ENCODE assay signal across 8 mouse cellular contexts in the genomic region with DNA sequence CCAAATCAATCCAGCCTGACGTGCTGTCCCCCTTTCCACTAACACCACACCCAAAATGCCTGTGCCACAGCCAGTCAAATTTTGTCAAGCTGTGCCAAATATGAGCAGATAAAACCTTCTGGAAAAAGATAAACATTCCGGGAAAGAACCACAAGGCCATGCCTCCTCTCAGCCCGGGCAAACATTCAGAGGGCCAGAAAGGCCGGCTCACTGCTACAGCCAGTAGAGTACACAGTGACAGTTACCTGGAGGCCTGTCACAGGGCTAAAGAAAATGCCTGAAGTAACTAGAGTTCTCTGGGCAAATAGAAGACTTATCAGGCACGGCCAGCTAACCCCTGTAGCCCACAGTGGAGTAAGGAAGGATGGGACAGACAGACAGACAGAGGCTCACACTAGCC. TPM values are rescaled to one million over a fixed set of nuclear protein-coding genes. Genes with fewer than 3 reads are reported as not detected.
DNase-seq lines count a peak whose midpoint lies in the region; ATAC-seq and TF ChIP-seq lines count a peak whose summit lies in the region.

No protein-coding gene starts in this region.

- no peaks in the 10 kb centered on the region for H3K27me3 ChIP-seq in hindbrain, embryonic 15.5 days
- H3K27me3 ChIP-seq in hindbrain, embryonic 12.5 days, result no peaks in the 10 kb centered on the region
- no peaks in the 10 kb centered on the region for H3K27me3 ChIP-seq in hindbrain, postnatal 0 days (ENCODE audit: insufficient read depth, low read length)
- H3K27me3 ChIP-seq in forebrain, embryonic 14.5 days (replicated peaks; ENCODE audit: control insufficient read depth, insufficient read depth, low read length), result no peaks in the 10 kb centered on the region

- no peak for TF ChIP-seq CTCF in hindbrain, postnatal 0 days (IDR thresholded peaks at IDR 0.05; ENCODE audit: low read depth)

- intact Hi-C loops in gastrocnemius, postnatal 36 days (cut with DNase I), result loop anchor here (5.0 kb wide), 2 partner anchors 43 to 73 kb away; no protein-coding TSS in a partner anchor

- H3K36me3 ChIP-seq in hindbrain, embryonic 15.5 days, result no peaks in the 10 kb centered on the region
- no peaks in the 10 kb centered on the region for H3K36me3 ChIP-seq in hindbrain, embryonic 12.5 days
- H3K36me3 ChIP-seq in hindbrain, postnatal 0 days (ENCODE audit: insufficient read depth, low read length), result no peaks in the 10 kb centered on the region
- no peaks in the 10 kb centered on the region for H3K36me3 ChIP-seq in forebrain, embryonic 14.5 days (ENCODE audit: control insufficient read depth, insufficient read depth, low read length)

- no peak for ATAC-seq in hindbrain, embryonic 15.5 days (ENCODE audit: low FRiP score, low read depth)
- no peak for ATAC-seq in hindbrain, embryonic 12.5 days (ENCODE audit: low FRiP score)
- no peak for ATAC-seq in hindbrain, postnatal 0 days
- peak; percentile 5 for ATAC-seq in megakaryocyte progenitor cell, adult 5-6 weeks (replicated peaks; ENCODE audit: poor library complexity)
- no peak for ATAC-seq in forebrain, embryonic 14.5 days

- no peak for DNase-seq in hindbrain, postnatal 0 days (ENCODE audit: low spot score)
- no peak for DNase-seq in thymus, postnatal 0 days (ENCODE audit: low spot score)
- no peak for DNase-seq in gastrocnemius, postnatal 36 days
- DNase-seq in forebrain, embryonic 14.5 days (ENCODE audit: low spot score), result no peak

- H3K4me1 ChIP-seq in hindbrain, embryonic 15.5 days (replicated peaks), result peaks cover 49% of the 10 kb centered on the region
- H3K4me1 ChIP-seq in hindbrain, embryonic 12.5 days, result peaks cover 32% of the 10 kb centered on the region
- peaks cover 43% of the 10 kb centered on the region for H3K4me1 ChIP-seq in brown adipose tissue, adult 24 weeks (ENCODE audit: control insufficient read depth, insufficient read depth, insufficient read length, low read length)
- H3K4me1 ChIP-seq in hindbrain, postnatal 0 days (ENCODE audit: insufficient read depth, low read length), result peaks cover 8% of the 10 kb centered on the region; the same call in 1 of the 2 replicates
- H3K4me1 ChIP-seq in forebrain, embryonic 14.5 days (ENCODE audit: control insufficient read depth, insufficient read depth, low read length), result peaks cover 17% of the 10 kb centered on the region

- 84% methylated on average over 5 of the region's 5 CpGs for WGBS in hindbrain, embryonic 15.5 days
- 85% methylated on average over 5 of the region's 5 CpGs for WGBS in hindbrain, embryonic 12.5 days
- WGBS in hindbrain, postnatal 0 days, result 81% methylated on average over 5 of the region's 5 CpGs
- WGBS in forebrain, embryonic 14.5 days, result 90% methylated on average over 5 of the region's 5 CpGs

- H3K4me2 ChIP-seq in hindbrain, embryonic 15.5 days, result peak overlapping the region; percentile 69
- H3K4me2 ChIP-seq in hindbrain, embryonic 12.5 days (replicated peaks), result no peak overlapping the region
- H3K4me2 ChIP-seq in hindbrain, postnatal 0 days (ENCODE audit: low read depth, low read length), result peak overlapping the region; percentile 79; the same call in 1 of the 2 replicates
- H3K4me2 ChIP-seq in forebrain, embryonic 14.5 days (ENCODE audit: low read length), result no peak overlapping the region

- H3K27ac ChIP-seq in hindbrain, embryonic 15.5 days (replicated peaks), result no peak overlapping the region
- no peak overlapping the region for H3K27ac ChIP-seq in hindbrain, embryonic 12.5 days
- H3K27ac ChIP-seq in brown adipose tissue, adult 24 weeks (replicated peaks; ENCODE audit: low read depth, low read length), result peak overlapping the region; percentile 91
- H3K27ac ChIP-seq in hindbrain, postnatal 0 days, result no peak overlapping the region
- H3K27ac ChIP-seq in forebrain, embryonic 14.5 days (ENCODE audit: low read depth, low read length), result no peak overlapping the region

- H3K9ac ChIP-seq in hindbrain, embryonic 15.5 days, result no peak overlapping the region
- no peak overlapping the region for H3K9ac ChIP-seq in hindbrain, embryonic 12.5 days
- H3K9ac ChIP-seq in hindbrain, postnatal 0 days (replicated peaks; ENCODE audit: low read length), result no peak overlapping the region
- H3K9ac ChIP-seq in forebrain, embryonic 14.5 days (ENCODE audit: low read length), result no peak overlapping the region

- H3K9me3 ChIP-seq in hindbrain, embryonic 15.5 days, result no peaks in the 10 kb centered on the region
- H3K9me3 ChIP-seq in hindbrain, embryonic 12.5 days (replicated peaks), result no peaks in the 10 kb centered on the region
- H3K9me3 ChIP-seq in hindbrain, postnatal 0 days (ENCODE audit: low read length), result no peaks in the 10 kb centered on the region
- no peaks in the 10 kb centered on the region for H3K9me3 ChIP-seq in forebrain, embryonic 14.5 days (replicated peaks; ENCODE audit: control insufficient read depth, low read length)

- no peak overlapping the region for H3K4me3 ChIP-seq in hindbrain, embryonic 15.5 days
- no peak overlapping the region for H3K4me3 ChIP-seq in hindbrain, embryonic 12.5 days
- H3K4me3 ChIP-seq in brown adipose tissue, adult 24 weeks (ENCODE audit: insufficient read depth, low read depth, low read length), result peak overlapping the region; percentile 48
- H3K4me3 ChIP-seq in hindbrain, postnatal 0 days (ENCODE audit: low read length), result no peak overlapping the region
- no peak overlapping the region for H3K4me3 ChIP-seq in forebrain, embryonic 14.5 days (ENCODE audit: low read depth, low read length)

RNA-seq across cellular contexts. Expression of gene B4galt1, which starts 3.2 kb away (rescaled TPM):
- 8.1 and 8.6 TPM in 2 replicates for polyA plus RNA-seq in hindbrain, embryonic 15.5 days (2015; fragmentation: Nextera tagmentation; extraction: Ambion mirVana)
- 20.3 and 21.5 TPM in 2 replicates for polyA plus RNA-seq in hindbrain, embryonic 12.5 days (2016; fragmentation: Nextera tagmentation; extraction: Ambion mirVana)
- polyA plus RNA-seq in brown adipose tissue, adult 24 weeks (2012; ENCODE audit: insufficient read depth, insufficient read length, missing spikeins), result 33.0 and 33.8 TPM in 2 replicates
- 14.5 and 14.8 TPM in 2 replicates for total RNA-seq in hindbrain, postnatal 0 days (2014; rRNA removed)
- polyA plus RNA-seq in hindbrain, postnatal 0 days (2015; fragmentation: Nextera tagmentation; extraction: Ambion mirVana), result 7.1 and 7.6 TPM in 2 replicates
- 69.8 and 71.5 TPM in 2 replicates for total RNA-seq in megakaryocyte progenitor cell, adult 5-6 weeks (2015)
- total RNA-seq in megakaryocyte progenitor cell, adult 5-6 weeks (2017), result 41.2 and 46.5 TPM in 2 replicates
- 29.6 and 32.0 TPM in 2 replicates for polyA plus RNA-seq in thymus, postnatal 0 days (2015; fragmentation: Nextera tagmentation; extraction: Ambion mirVana)
- total RNA-seq in gastrocnemius, postnatal 36 days (2021), result 10 to 100 TPM; 28.1 to 29.9 TPM
- 6.8 and 7.8 TPM in 2 replicates for polyA plus RNA-seq in forebrain, embryonic 14.5 days (2014; fragmentation: Nextera tagmentation; extraction: Ambion mirVana)

Comparison
In these comparisons a context has a peak if more than half of its experiments do, and no peak if none do; other contexts are left out.
1. H3K4me2 ChIP-seq: peak in hindbrain, embryonic 15.5 days (single experiment) and hindbrain, postnatal 0 days (single experiment); none in hindbrain, embryonic 12.5 days (single experiment) and forebrain, embryonic 14.5 days (single experiment).